Mouse (Mus musculus) heart, embryonic 16.5 days (tissue): ENCODE results near the gene Chkb. TPM values are rescaled to one million over a fixed set of nuclear protein-coding genes. Genes with fewer than 3 reads are reported as not detected.

Experiments
- ATAC-seq: fragments of 200-750 bp; cut with Nextera tagmentation; replicated peaks from 2 replicates; pipeline ENCODE4 v1.8.0; 2017; ENCODE audit warnings: moderate number of reproducible peaks; ENCODE audit not compliant: insufficient read depth, low FRiP score; ENCODE audit errors: extremely low read depth
- H3K27ac ChIP-seq: fragments of 300-500 bp; sonication (generic); 2 replicates; pipeline ENCODE4 v1.5.1; 2014; ENCODE audit warnings: mild to moderate bottlenecking, low read length, control low read depth, moderate library complexity
- H3K27me3 ChIP-seq: fragments of 300-500 bp; sonication (generic); 2 replicates; pipeline ENCODE4 v1.6.1; 2014; ENCODE audit warnings: low read length, mixed read lengths; ENCODE audit not compliant: control insufficient read depth, insufficient read depth
- H3K36me3 ChIP-seq: fragments of 300-500 bp; sonication (generic); 2 replicates; pipeline ENCODE4 v1.6.1; 2014; ENCODE audit not compliant: control insufficient read depth, insufficient read depth
- H3K4me1 ChIP-seq: fragments of 300-500 bp; sonication (generic); 2 replicates; pipeline ENCODE4 v1.6.1; 2014; ENCODE audit warnings: low read length, mixed read lengths; ENCODE audit not compliant: control insufficient read depth, insufficient read depth
- H3K4me2 ChIP-seq: fragments of 300-500 bp; sonication (generic); 2 replicates; pipeline ENCODE4 v1.6.1; 2014; ENCODE audit warnings: low read depth, mild to moderate bottlenecking, control low read depth, low read length
- H3K4me3 ChIP-seq: fragments of 300-500 bp; sonication (generic); 2 replicates; pipeline ENCODE4 v1.5.1; 2014; ENCODE audit warnings: mild to moderate bottlenecking, control low read depth, low read length
- H3K9ac ChIP-seq: fragments of 300-500 bp; sonication (generic); 2 replicates; pipeline ENCODE4 v1.6.1; 2014; ENCODE audit warnings: low read length, control low read depth
- H3K9me3 ChIP-seq: fragments of 300-500 bp; sonication (generic); replicated peaks from 2 replicates; pipeline ENCODE4 v1.6.1; 2016; ENCODE audit warnings: low read length; ENCODE audit not compliant: control insufficient read depth
- WGBS: fragments of 180-500 bp; shearing (Covaris S2); extraction: QIAGEN DNeasy Blood & Tissue Kit; methylation state at CpG from one replicate; pipeline ENCODE4 v1.1.7; 2014; 5-methylcytosine and 5-hydroxymethylcytosine counted together
- polyA plus RNA-seq: library from polyadenylated mRNA; unstranded; fragments of >200 nt; fragmentation: Nextera tagmentation; extraction: Ambion mirVana; gene quantifications from 2 replicates; pipeline ENCODE4 v1.2.1, GENCODE M21; 2015

The Chkb gene
- 80.5 and 84.9 TPM in 2 replicates for polyA plus RNA-seq

- Histone ChIP-seq H3K9ac (peak within 1 kb of the TSS; percentile 86), H3K36me3 (peaks cover 15% of the 10 kb centered on the region), H3K27ac (peak within 1 kb of the TSS; percentile 98), H3K4me1 (peaks cover 21% of the 10 kb centered on the region), H3K4me2 (peak within 1 kb of the TSS; percentile 69), H3K27me3 (no peaks in the 10 kb centered on the region), H3K9me3 (no peaks in the 10 kb centered on the region), H3K4me3 (peak within 1 kb of the TSS; percentile 67)
- peak; percentile 82 for ATAC-seq
- under 1% methylated on average over 70 of the region's 70 CpGs for WGBS
These were observed at the start of gene Chkb, which contains the start of the genes C730034F03Rik and Gm44502 for GRCm38 (mm10) chr15:89429352-89430221. TSS of gene Chkb (minus strand) at chr15:89429908. TSS of gene C730034F03Rik (plus strand) at chr15:89429589. TSS of gene Gm44502 (minus strand) at chr15:89429696.

- Histone ChIP-seq H3K27me3 (no peaks in the 10 kb centered on the region), H3K4me3 (no peak overlapping the region), H3K9me3 (no peaks in the 10 kb centered on the region; the same call in 1 of the 2 replicates), H3K9ac (no peak overlapping the region), H3K4me1 (peaks cover 15% of the 10 kb centered on the region), H3K4me2 (no peak overlapping the region), H3K27ac (no peak overlapping the region), H3K36me3 (no peaks in the 10 kb centered on the region)
- no peak for ATAC-seq
- WGBS = 86% methylated on average over 3 of the region's 3 CpGs
These were observed 48.9 kb upstream of the Chkb start for GRCm38 (mm10) chr15:89478622-89479021.

- ATAC-seq = no peak
- Histone ChIP-seq H3K36me3 (no peaks in the 10 kb centered on the region), H3K27me3 (no peaks in the 10 kb centered on the region), H3K9ac (no peak overlapping the region), H3K27ac (peak overlapping the region; percentile 25; the same call in 1 of the 2 replicates), H3K4me3 (no peak overlapping the region), H3K9me3 (no peaks in the 10 kb centered on the region; the same call in 1 of the 2 replicates), H3K4me1 (peaks cover 15% of the 10 kb centered on the region), H3K4me2 (no peak overlapping the region)
- 56% methylated on average over 8 of the region's 8 CpGs for WGBS
These were observed 48.1 kb upstream of the Chkb start for GRCm38 (mm10) chr15:89477806-89478205.

- 28% methylated on average over 9 of the region's 9 CpGs for WGBS
- H3K9me3 ChIP-seq = no peaks in the 10 kb centered on the region
- peak within 1 kb of the TSS; percentile 77 for H3K9ac ChIP-seq
- H3K36me3 ChIP-seq = no peaks in the 10 kb centered on the region
- H3K27ac ChIP-seq = peak within 1 kb of the TSS; percentile 83
- no peaks in the 10 kb centered on the region for H3K27me3 ChIP-seq
- ATAC-seq = no peak
- peak within 1 kb of the TSS; percentile 92 for H3K4me2 ChIP-seq
- H3K4me1 ChIP-seq = peaks cover 15% of the 10 kb centered on the region
- H3K4me3 ChIP-seq = peak within 1 kb of the TSS; percentile 66
These were observed 47.4 kb upstream of the Chkb start, which contains the start of gene Arsa for GRCm38 (mm10) chr15:89477091-89477491. TSS of gene Arsa (minus strand) at chr15:89477425.

GRCm38 (mm10) chr15:89476475-89476815 lies 46.7 kb upstream of the Chkb start:
- Histone ChIP-seq H3K4me3 (peak overlapping the region; percentile 66), H3K27ac (peak overlapping the region; percentile 83), H3K4me1 (peaks cover 15% of the 10 kb centered on the region), H3K36me3 (no peaks in the 10 kb centered on the region), H3K9me3 (no peaks in the 10 kb centered on the region), H3K4me2 (peak overlapping the region; percentile 92), H3K9ac (peak overlapping the region; percentile 77), H3K27me3 (no peaks in the 10 kb centered on the region)
- 4% methylated on average over 5 of the region's 5 CpGs for WGBS
- ATAC-seq = no peak

- ATAC-seq = peak; percentile 95
- H3K27ac ChIP-seq = peak overlapping the region; percentile 83
- peak overlapping the region; percentile 66 for H3K4me3 ChIP-seq
- H3K4me1 ChIP-seq = peaks cover 15% of the 10 kb centered on the region
- peak overlapping the region; percentile 77 for H3K9ac ChIP-seq
- H3K9me3 ChIP-seq = no peaks in the 10 kb centered on the region
- WGBS = 8% methylated on average over 44 of the region's 44 CpGs
- no peaks in the 10 kb centered on the region for H3K27me3 ChIP-seq
- no peaks in the 10 kb centered on the region for H3K36me3 ChIP-seq
- peak overlapping the region; percentile 92 for H3K4me2 ChIP-seq
These were observed 46.1 kb upstream of the Chkb start for GRCm38 (mm10) chr15:89475611-89476474.

GRCm38 (mm10) chr15:89475293-89475600 lies 45.5 kb upstream of the Chkb start:
- H3K27ac ChIP-seq = no peak overlapping the region
- H3K27me3 ChIP-seq = no peaks in the 10 kb centered on the region
- 91% methylated on average over 7 of the region's 7 CpGs for WGBS
- H3K4me3 ChIP-seq = peak overlapping the region; percentile 66
- no peaks in the 10 kb centered on the region for H3K36me3 ChIP-seq
- H3K9me3 ChIP-seq = no peaks in the 10 kb centered on the region
- H3K9ac ChIP-seq = peak overlapping the region; percentile 77
- ATAC-seq = no peak
- H3K4me1 ChIP-seq = peaks cover 12% of the 10 kb centered on the region
- peak overlapping the region; percentile 92 for H3K4me2 ChIP-seq

GRCm38 (mm10) chr15:89474596-89475292 lies 45.0 kb upstream of the Chkb start:
- no peaks in the 10 kb centered on the region for H3K36me3 ChIP-seq
- peak overlapping the region; percentile 92; the same call in 1 of the 2 replicates for H3K4me2 ChIP-seq
- H3K27ac ChIP-seq = no peak overlapping the region
- WGBS = 90% methylated on average over 19 of the region's 19 CpGs
- no peak overlapping the region for H3K9ac ChIP-seq
- H3K4me3 ChIP-seq = no peak overlapping the region
- H3K27me3 ChIP-seq = no peaks in the 10 kb centered on the region
- no peak for ATAC-seq
- peaks cover 11% of the 10 kb centered on the region for H3K4me1 ChIP-seq
- no peaks in the 10 kb centered on the region for H3K9me3 ChIP-seq
